ENCODE assay signal across 21 mouse cellular contexts in the genomic region with DNA sequence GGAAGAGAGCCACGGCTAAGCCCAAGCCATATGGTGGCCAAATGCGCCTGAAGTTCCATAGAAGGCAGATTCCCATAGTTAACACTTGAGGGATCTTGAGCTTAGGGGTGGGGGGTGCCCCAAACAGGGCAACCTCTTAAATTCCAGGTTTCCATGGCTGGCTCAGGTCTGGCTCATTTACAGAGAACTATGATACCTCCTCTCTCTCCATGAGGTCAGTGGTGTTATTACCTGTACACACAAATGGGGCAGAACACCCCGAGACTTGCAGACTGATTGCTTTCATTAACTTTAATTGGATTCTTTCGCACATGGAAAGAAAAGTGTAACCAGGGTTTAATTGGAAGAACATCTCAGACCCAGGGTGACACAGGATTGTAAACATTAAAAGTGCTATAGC.
DNase-seq lines count a peak whose midpoint lies in the region; ATAC-seq lines count a peak whose summit lies in the region.
"Had no signal": no experiment of that assay in that cellular context is flagged by ENCODE, and none has a peak within 500 bp of the region (broad histone marks: within the 10 kb centered on the region; RNA-seq: fewer than 3 reads in every experiment).

No protein-coding gene starts in this region.

- WGBS in embryonic facial prominence, embryonic 11.5 days, result 53% methylated on average over 4 of the region's 4 CpGs
- 58% methylated on average over 4 of the region's 4 CpGs for WGBS in embryonic facial prominence, embryonic 10.5 days
- WGBS in embryonic facial prominence, embryonic 15.5 days, result 42% methylated on average over 4 of the region's 4 CpGs
- 32% methylated on average over 4 of the region's 4 CpGs for WGBS in limb, embryonic 11.5 days

- no peak overlapping the region for H3K4me3 ChIP-seq in embryonic facial prominence, embryonic 11.5 days (ENCODE audit: low read depth, low read length)
- no peak overlapping the region for H3K4me3 ChIP-seq in embryonic facial prominence, embryonic 10.5 days
- no peak overlapping the region for H3K4me3 ChIP-seq in embryonic facial prominence, embryonic 15.5 days (replicated peaks)
- H3K4me3 ChIP-seq in limb, embryonic 11.5 days (ENCODE audit: low read depth, low read length), result no peak overlapping the region
- H3K4me3 ChIP-seq: heart, adult 2 months; heart, embryonic 10.5 days; heart, embryonic 13.5 days; hindbrain, embryonic 15.5 days; intestine, embryonic 15.5 days had no signal

- DNase-seq in embryonic facial prominence, embryonic 11.5 days (ENCODE audit: low spot score), result no peak
- no peak for DNase-seq in embryonic facial prominence, embryonic 10.5 days (ENCODE audit: low spot score)
- DNase-seq in limb, embryonic 11.5 days (ENCODE audit: low spot score), result no peak
- no peak for DNase-seq in frontal cortex, adult 2 months (ENCODE audit: extremely low spot score in 1 of 2, low spot score in 1 of 2)
- no peak for DNase-seq in right cerebral cortex, adult 2 months (ENCODE audit: low spot score in 2 of 2)
- DNase-seq: cerebellum, adult 18-20 months; cerebellum, adult 9-10 months; cerebellum, postnatal 25 days; forebrain, postnatal 0 days; gastrocnemius, postnatal 10 days; gastrocnemius, postnatal 36 days; heart, adult 2 months; heart, postnatal 14 days; heart, postnatal 4 days had no signal

- no peak overlapping the region for H3K9ac ChIP-seq in embryonic facial prominence, embryonic 11.5 days (replicated peaks; ENCODE audit: low read length)
- no peak overlapping the region for H3K9ac ChIP-seq in embryonic facial prominence, embryonic 15.5 days
- no peak overlapping the region for H3K9ac ChIP-seq in limb, embryonic 11.5 days (ENCODE audit: low read length)
- H3K9ac ChIP-seq: forebrain, postnatal 0 days; heart, embryonic 13.5 days; hindbrain, embryonic 15.5 days; intestine, embryonic 15.5 days had no signal

- H3K4me1 ChIP-seq in embryonic facial prominence, embryonic 11.5 days (ENCODE audit: control insufficient read depth, insufficient read depth, low read length), result no peaks in the 10 kb centered on the region
- H3K4me1 ChIP-seq in embryonic facial prominence, embryonic 10.5 days, result peaks cover 28% of the 10 kb centered on the region
- peaks cover 11% of the 10 kb centered on the region; the same call in 1 of the 2 replicates for H3K4me1 ChIP-seq in embryonic facial prominence, embryonic 15.5 days
- H3K4me1 ChIP-seq in limb, embryonic 11.5 days (ENCODE audit: control insufficient read depth, insufficient read depth, low read length), result peaks cover 13% of the 10 kb centered on the region; the same call in 1 of the 2 replicates
- H3K4me1 ChIP-seq: heart, embryonic 10.5 days; heart, embryonic 13.5 days; intestine, embryonic 15.5 days had no signal

- ATAC-seq in embryonic facial prominence, embryonic 11.5 days (replicated peaks; ENCODE audit: insufficient number of reproducible peaks, low FRiP score, low TSS enrichment, low read depth), result 0 out of 2 replicates have a peak, but pooled peaks have one; percentile 12
- no peak for ATAC-seq in embryonic facial prominence, embryonic 15.5 days (ENCODE audit: insufficient number of reproducible peaks, low FRiP score, low TSS enrichment, low read depth)
- ATAC-seq in limb, embryonic 11.5 days (ENCODE audit: insufficient number of reproducible peaks, low FRiP score, low TSS enrichment, low read depth), result peak; percentile 54; the same call in 1 of the 2 replicates
- ATAC-seq: activated CD4-positive, CD25-positive, alpha-beta regulatory T cell, adult 4 months; forebrain, embryonic 14.5 days; forebrain, postnatal 0 days; intestine, embryonic 15.5 days had no signal

- H3K27me3 ChIP-seq in embryonic facial prominence, embryonic 11.5 days (ENCODE audit: control insufficient read depth, insufficient read depth, low read length), result no peaks in the 10 kb centered on the region
- no peaks in the 10 kb centered on the region for H3K27me3 ChIP-seq in embryonic facial prominence, embryonic 10.5 days (replicated peaks; ENCODE audit: low read depth, poor library complexity, severe bottlenecking)
- no peaks in the 10 kb centered on the region for H3K27me3 ChIP-seq in embryonic facial prominence, embryonic 15.5 days
- no peaks in the 10 kb centered on the region for H3K27me3 ChIP-seq in limb, embryonic 11.5 days (ENCODE audit: control insufficient read depth, insufficient read depth, low read length)
- H3K27me3 ChIP-seq: heart, embryonic 13.5 days; hindbrain, embryonic 15.5 days; intestine, embryonic 15.5 days had no signal

- no peaks in the 10 kb centered on the region for H3K36me3 ChIP-seq in embryonic facial prominence, embryonic 11.5 days (replicated peaks; ENCODE audit: control insufficient read depth, insufficient read depth, low read depth, low read length)
- no peaks in the 10 kb centered on the region for H3K36me3 ChIP-seq in embryonic facial prominence, embryonic 10.5 days (replicated peaks)
- no peaks in the 10 kb centered on the region for H3K36me3 ChIP-seq in embryonic facial prominence, embryonic 15.5 days
- no peaks in the 10 kb centered on the region for H3K36me3 ChIP-seq in limb, embryonic 11.5 days (ENCODE audit: control insufficient read depth, insufficient read depth, low read length)
- H3K36me3 ChIP-seq: heart, embryonic 10.5 days; heart, embryonic 13.5 days; hindbrain, embryonic 15.5 days; intestine, embryonic 15.5 days had no signal

- H3K4me2 ChIP-seq in embryonic facial prominence, embryonic 11.5 days (ENCODE audit: low read depth, low read length), result no peak overlapping the region
- 0 out of 2 replicates have a peak overlapping the region, but pooled peaks have one; percentile 15 for H3K4me2 ChIP-seq in embryonic facial prominence, embryonic 15.5 days (replicated peaks)
- no peak overlapping the region for H3K4me2 ChIP-seq in limb, embryonic 11.5 days (ENCODE audit: low read depth, severe bottlenecking)
- H3K4me2 ChIP-seq: heart, embryonic 13.5 days; hindbrain, embryonic 15.5 days; intestine, embryonic 15.5 days had no signal

- no peak overlapping the region for H3K27ac ChIP-seq in embryonic facial prominence, embryonic 11.5 days (replicated peaks; ENCODE audit: low read depth, low read length)
- H3K27ac ChIP-seq in embryonic facial prominence, embryonic 10.5 days (replicated peaks), result no peak overlapping the region
- H3K27ac ChIP-seq in embryonic facial prominence, embryonic 15.5 days (replicated peaks), result no peak overlapping the region
- H3K27ac ChIP-seq in limb, embryonic 11.5 days (replicated peaks; ENCODE audit: low read depth, low read length), result no peak overlapping the region; the same call in 1 of the 2 replicates
- H3K27ac ChIP-seq: heart, adult 2 months; heart, embryonic 10.5 days; heart, embryonic 13.5 days; hindbrain, embryonic 15.5 days; intestine, embryonic 15.5 days had no signal

- H3K9me3 ChIP-seq in embryonic facial prominence, embryonic 11.5 days (replicated peaks; ENCODE audit: control insufficient read depth, low read length), result no peaks in the 10 kb centered on the region
- no peaks in the 10 kb centered on the region for H3K9me3 ChIP-seq in embryonic facial prominence, embryonic 10.5 days
- H3K9me3 ChIP-seq in embryonic facial prominence, embryonic 15.5 days (replicated peaks), result no peaks in the 10 kb centered on the region
- H3K9me3 ChIP-seq in limb, embryonic 11.5 days (ENCODE audit: control insufficient read depth, low read length), result no peaks in the 10 kb centered on the region
- H3K9me3 ChIP-seq: heart, embryonic 10.5 days; heart, embryonic 13.5 days; hindbrain, embryonic 15.5 days; intestine, embryonic 15.5 days had no signal
